Mouse (Mus musculus): ENCODE measurements around the gene Stk11ip. TPM values are rescaled to one million over a fixed set of nuclear protein-coding genes. Genes with fewer than 3 reads are reported as not detected.

The Stk11ip gene
- polyA plus RNA-seq, 1 experiment = 50.6 TPM

GRCm38 (mm10) chr1:75581936-75582624, 60.8 kb downstream of the Stk11ip start:
- TF ChIP-seq POLR2A (IDR thresholded peaks at IDR 0.05; ENCODE audit: borderline replicate concordance, extremely low read depth, low read depth, low read length) (no peak), CTCF (IDR thresholded peaks at IDR 0.05; ENCODE audit: insufficient read depth, low read length) (no peak)
- WGBS = 63% methylated on average over 7 of the region's 7 CpGs
- H3K4me1 ChIP-seq (ENCODE audit: control insufficient read depth, insufficient read depth, low read length) = no peaks in the 10 kb centered on the region
- no peak for DNase-seq
- H3K4me3 ChIP-seq (replicated peaks; ENCODE audit: extremely low read depth, low read depth, low read length) = no peak overlapping the region

- Histone ChIP-seq H3K4me3 (replicated peaks; ENCODE audit: extremely low read depth, low read depth, low read length) (no peak overlapping the region), H3K4me1 (ENCODE audit: control insufficient read depth, insufficient read depth, low read length) (no peaks in the 10 kb centered on the region)
- no peak for DNase-seq
- TF ChIP-seq POLR2A (IDR thresholded peaks at IDR 0.05; ENCODE audit: borderline replicate concordance, extremely low read depth, low read depth, low read length) (no peak), CTCF (IDR thresholded peaks at IDR 0.05; ENCODE audit: insufficient read depth, low read length) (no peak)
- 78% methylated on average over 5 of the region's 5 CpGs for WGBS
These were observed 61.3 kb downstream of the Stk11ip start for GRCm38 (mm10) chr1:75582625-75582956.

- H3K4me3 ChIP-seq (replicated peaks; ENCODE audit: extremely low read depth, low read depth, low read length) = no peak overlapping the region
- TF ChIP-seq POLR2A (IDR thresholded peaks at IDR 0.05; ENCODE audit: borderline replicate concordance, extremely low read depth, low read depth, low read length) (no peak), CTCF (IDR thresholded peaks at IDR 0.05; ENCODE audit: insufficient read depth, low read length) (no peak)
- H3K4me1 ChIP-seq (ENCODE audit: control insufficient read depth, insufficient read depth, low read length) = no peaks in the 10 kb centered on the region; the same call in 1 of the 2 replicates
- WGBS = 69% methylated on average over 10 of the region's 10 CpGs
- no peak for DNase-seq
These were observed 61.7 kb downstream of the Stk11ip start for GRCm38 (mm10) chr1:75583034-75583433.

- no peak for DNase-seq
- WGBS = 66% methylated on average over 3 of the region's 3 CpGs
- TF ChIP-seq POLR2A (IDR thresholded peaks at IDR 0.05; ENCODE audit: borderline replicate concordance, extremely low read depth, low read depth, low read length) (no peak), CTCF (IDR thresholded peaks at IDR 0.05; ENCODE audit: insufficient read depth, low read length) (no peak)
- Histone ChIP-seq H3K4me3 (replicated peaks; ENCODE audit: extremely low read depth, low read depth, low read length) (no peak overlapping the region), H3K4me1 (ENCODE audit: control insufficient read depth, insufficient read depth, low read length) (no peaks in the 10 kb centered on the region; the same call in 1 of the 2 replicates)
These were observed 65.5 kb downstream of the Stk11ip start for GRCm38 (mm10) chr1:75586791-75587190.

Other genes starting within 250 kb of the Stk11ip start
- 1.2 and 2.5 TPM in 2 replicates for gene Resp18, start 243.1 kb upstream of the Stk11ip start, polyA plus RNA-seq (2012; rRNA removed)
- 104 and 129 TPM in 2 replicates for gene Dnpep, start 203.5 kb upstream of the Stk11ip start, polyA plus RNA-seq (2012; rRNA removed)
- 107 and 185 TPM in 2 replicates for gene Des, start 161.2 kb upstream of the Stk11ip start, polyA plus RNA-seq (2012; rRNA removed)
- 31.5 and 35.0 TPM in 2 replicates for gene Speg, start 146.2 kb upstream of the Stk11ip start, polyA plus RNA-seq (2012; rRNA removed)
- gene Gmppa, start 85.6 kb upstream of the Stk11ip start, polyA plus RNA-seq (2012; rRNA removed) = 106 and 125 TPM in 2 replicates
- 0.05 TPM in 1 of 2 replicates, not detected in the other for gene Asic4, start 71.1 kb upstream of the Stk11ip start, polyA plus RNA-seq (2012; rRNA removed)
- gene Chpf, start 42.2 kb upstream of the Stk11ip start, polyA plus RNA-seq (2012; rRNA removed) = 89.7 and 127 TPM in 2 replicates
- 5.2 and 7.4 TPM in 2 replicates for gene Tmem198, start 42.0 kb upstream of the Stk11ip start, polyA plus RNA-seq (2012; rRNA removed)
- gene Obsl1, start 15.1 kb upstream of the Stk11ip start, polyA plus RNA-seq (2012; rRNA removed) = 20.7 and 26.1 TPM in 2 replicates
- gene Inha, start 14.5 kb upstream of the Stk11ip start, polyA plus RNA-seq (2012; rRNA removed) = 13.6 and 14.3 TPM in 2 replicates
- gene Slc4a3, start 24.7 kb downstream of the Stk11ip start, polyA plus RNA-seq (2012; rRNA removed) = 29.7 and 35.3 TPM in 2 replicates